Mouse (Mus musculus) cortical plate, adult 2 months (tissue): Measurements from ENCODE around the gene Gstt2.

Experiments used
- CTCF ChIP-seq: fragments of 200-500 bp; IDR thresholded peaks from 2 replicates; pipeline ENCODE4 v1.5.1; 2011; ENCODE audit warnings: mild to moderate bottlenecking, control low read depth, low read length; ENCODE audit not compliant: insufficient read depth; ENCODE audit errors: extremely low read depth
- POLR2A ChIP-seq: fragments of 200-500 bp; IDR thresholded peaks from 2 replicates; pipeline ENCODE4 v1.6.1; 2011; ENCODE audit warnings: mild to moderate bottlenecking, low read length, control low read depth; ENCODE audit not compliant: insufficient read depth; ENCODE audit errors: extremely low read depth

DNA sequence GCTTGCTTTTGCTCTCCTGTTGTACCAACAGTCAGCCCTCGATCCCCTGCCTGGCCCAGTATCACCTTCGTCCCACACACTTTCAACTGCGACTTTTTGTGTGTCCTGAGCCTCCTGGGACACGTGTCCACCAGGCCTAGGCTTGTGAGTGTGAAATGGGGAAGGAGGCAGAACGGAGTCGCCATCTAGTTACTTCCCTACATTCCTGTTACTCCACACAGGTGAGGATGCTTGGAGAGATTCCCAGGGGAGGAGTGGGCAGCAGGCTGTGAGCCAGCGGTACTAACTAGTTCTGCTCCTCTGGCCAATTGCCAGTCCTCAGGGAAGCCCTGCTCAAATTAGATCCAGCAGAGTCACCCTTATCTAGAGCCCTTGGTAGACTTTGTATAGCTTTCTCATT lies 23.5 kb upstream of the Gstt2 start:
- TF ChIP-seq CTCF (no peak), POLR2A (no peak)
